Mouse (Mus musculus): ENCODE data around the gene Nek5.

Gene Nek5

DNA sequence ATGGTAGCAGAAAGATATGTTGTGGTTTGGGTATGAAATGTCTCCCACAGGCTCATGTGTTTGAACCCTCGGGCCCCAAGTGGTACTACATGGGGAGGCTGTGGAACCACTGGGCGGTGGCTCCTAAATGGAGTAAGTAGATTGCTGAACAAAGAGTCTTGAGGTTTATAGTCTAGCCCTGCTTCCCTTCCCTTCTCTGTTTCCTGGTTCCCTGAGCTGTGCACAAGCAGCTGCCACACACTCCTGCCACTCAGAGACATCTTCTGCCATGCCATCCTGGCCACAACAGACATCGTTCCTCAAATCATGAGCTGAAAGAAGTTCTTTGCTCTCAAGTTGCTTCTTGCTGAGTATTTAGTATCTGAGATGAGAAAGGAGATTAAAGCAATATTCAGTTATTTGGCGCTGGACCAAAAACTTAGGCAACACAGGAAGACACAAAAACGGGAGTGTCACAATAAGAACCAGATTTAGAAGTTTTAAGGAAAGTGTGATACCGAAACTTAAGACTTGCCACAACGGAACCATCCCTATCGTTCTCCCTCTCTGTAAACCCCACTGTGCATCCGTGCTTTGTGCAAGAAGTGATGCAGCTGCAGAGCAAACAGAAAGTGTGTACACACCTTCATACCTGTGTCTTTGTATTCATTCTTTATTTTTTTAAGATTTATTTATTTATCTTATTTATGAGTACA, 45.4 kb downstream of the Nek5 start:
- DNase-seq = no peak

DNA sequence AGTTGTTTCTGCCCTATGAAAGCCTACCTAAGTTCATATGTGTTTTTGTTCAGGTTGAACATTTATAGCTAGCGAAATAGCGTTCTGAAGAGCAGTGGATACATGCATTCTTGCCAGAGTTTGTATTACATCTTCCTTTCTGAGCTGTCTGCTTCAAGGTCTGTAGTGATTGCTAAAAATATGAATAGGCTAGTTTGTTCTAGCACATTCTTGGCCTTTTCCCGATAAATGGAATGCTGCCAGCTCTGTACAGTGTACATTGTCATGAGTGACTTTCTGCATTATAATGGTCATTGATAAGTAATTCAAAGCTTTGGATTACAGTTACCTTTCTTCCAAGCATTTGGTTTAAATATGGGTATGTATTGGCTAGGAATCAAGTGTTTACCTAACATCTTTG, 63.7 kb downstream of the Nek5 start:
- DNase-seq = no peak

DNA sequence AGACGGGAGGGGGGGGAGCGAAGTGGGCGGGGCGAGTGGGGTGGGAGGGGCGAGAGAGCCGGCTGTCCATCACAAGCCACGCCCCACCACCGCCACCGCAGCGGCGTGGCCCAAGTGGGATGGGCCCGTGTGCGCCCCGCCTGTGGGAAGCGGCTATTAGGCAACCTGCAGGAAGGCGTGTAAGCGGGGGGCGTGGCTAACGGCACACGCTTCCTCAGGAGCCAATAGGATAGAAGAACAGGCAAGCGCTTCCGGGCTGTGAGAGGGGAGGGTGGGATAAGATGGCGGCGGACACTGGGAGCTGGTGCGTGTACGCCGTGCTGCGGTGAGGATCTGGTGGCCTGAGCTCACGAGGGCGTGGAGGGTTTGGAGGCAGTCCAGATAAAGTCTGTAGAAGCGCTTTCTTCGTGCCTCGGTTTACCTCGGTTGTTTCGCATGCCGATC, 64.4 kb downstream of the Nek5 start, which contains the start of gene Alg11:
Gene Alg11 (plus strand): TSS at position 276 of the 444 bp plus-strand sequence.
- peak; percentile 98 for DNase-seq

GRCm38 (mm10) chr8:22059821-22060445, 64.9 kb downstream of the Nek5 start, which contains the start of gene Atp7b:
Gene Atp7b, minus strand, starts transcription at chr8:22060305.
- peak; percentile 71 for DNase-seq

DNA sequence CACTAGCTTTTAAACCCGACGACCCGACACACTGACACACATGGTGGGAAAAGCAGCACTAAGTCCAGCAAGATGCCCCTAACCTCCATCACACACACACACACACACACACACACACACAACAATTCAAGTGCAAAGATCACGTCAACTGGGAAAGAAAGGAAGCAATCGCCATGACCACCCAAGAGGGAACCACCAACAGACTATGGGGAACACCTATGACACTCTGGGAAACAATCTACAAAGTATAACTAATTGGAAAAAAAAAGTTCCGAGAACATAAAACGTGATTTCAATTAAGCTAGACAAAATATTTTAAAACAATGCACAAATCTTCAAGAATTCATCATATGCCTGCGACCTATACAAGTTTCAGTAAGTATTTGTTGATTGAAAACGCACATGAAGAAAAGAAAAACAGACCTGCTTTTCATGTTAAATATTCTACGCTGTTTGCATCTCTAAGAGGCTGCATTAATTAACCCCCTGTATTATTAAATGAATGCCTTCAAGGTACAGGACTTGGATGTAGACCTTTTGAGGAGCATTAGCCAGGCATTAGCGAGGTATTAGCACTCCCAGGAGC, 65.6 kb downstream of the Nek5 start:
- no peak for DNase-seq

DNA sequence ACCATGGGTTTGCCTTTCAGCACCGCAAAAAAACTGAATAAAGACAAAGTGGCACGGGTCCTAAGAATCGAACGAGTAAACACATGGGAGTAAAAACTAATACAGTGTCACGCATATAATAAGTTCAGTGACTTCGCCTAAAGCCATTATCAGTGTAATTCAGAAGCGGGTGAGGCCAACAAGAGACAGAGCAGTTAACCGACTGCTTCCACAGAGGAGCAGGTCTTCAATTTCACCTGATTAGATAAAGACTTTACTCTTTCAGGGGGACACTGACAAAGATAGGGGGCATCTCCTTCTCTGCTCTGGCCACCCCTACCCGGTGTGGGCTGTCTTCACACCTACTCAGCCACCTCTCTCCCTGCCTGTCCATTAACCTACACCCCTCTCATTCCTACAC, 66.5 kb downstream of the Nek5 start:
- no peak for DNase-seq

DNA sequence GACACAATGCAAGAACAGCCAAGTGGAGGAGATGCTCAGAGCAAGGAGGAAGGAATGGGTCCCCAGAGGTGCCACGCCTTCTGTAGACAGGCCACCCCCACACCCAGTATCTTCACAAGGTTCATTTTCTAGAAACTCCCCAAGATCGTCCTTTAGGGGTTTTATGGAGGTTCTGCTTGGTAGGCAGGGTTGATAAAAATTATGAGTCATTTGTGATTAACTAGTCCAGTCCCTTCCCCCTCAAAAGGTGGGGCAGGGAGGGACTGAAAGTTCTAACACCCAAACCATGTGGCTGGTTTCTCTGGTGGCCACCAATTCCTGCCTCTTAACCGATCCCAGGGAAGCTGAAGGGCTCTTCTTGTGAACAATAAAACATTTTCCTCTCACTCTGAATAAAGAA, 68.0 kb downstream of the Nek5 start:
- DNase-seq = no peak

DNA sequence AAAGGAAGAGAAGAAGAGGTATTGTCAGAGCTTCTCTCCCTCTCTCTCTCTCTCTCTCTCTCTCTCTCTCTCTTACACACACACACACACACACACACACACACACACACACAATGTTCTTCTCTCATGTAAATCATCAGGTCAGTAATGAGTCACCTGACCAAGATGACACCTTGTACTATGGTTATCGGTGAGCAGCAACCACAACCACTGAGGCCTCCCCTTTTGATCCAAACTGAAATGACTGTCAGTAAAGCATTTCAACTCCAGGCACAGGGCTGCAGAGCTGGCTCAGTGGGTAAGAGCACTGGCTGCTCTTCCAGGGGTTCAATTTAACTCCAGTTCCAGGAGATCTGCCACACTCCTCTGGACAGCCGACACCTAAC, 69.4 kb downstream of the Nek5 start:
- DNase-seq = no peak

GRCm38 (mm10) chr8:22054674-22055491, 70.0 kb downstream of the Nek5 start:
- no peak for DNase-seq

GRCm38 (mm10) chr8:22047699-22048464, 77.0 kb downstream of the Nek5 start:
- DNase-seq = peak; percentile 60

- DNase-seq = no peak
Measured at GRCm38 (mm10) chr8:22043706-22044105, 81.1 kb downstream of the Nek5 start.

GRCm38 (mm10) chr8:22042515-22042914, 82.3 kb downstream of the Nek5 start:
- DNase-seq = no peak

- no peak for DNase-seq
Measured at GRCm38 (mm10) chr8:22040153-22040509, 84.7 kb downstream of the Nek5 start.

DNA sequence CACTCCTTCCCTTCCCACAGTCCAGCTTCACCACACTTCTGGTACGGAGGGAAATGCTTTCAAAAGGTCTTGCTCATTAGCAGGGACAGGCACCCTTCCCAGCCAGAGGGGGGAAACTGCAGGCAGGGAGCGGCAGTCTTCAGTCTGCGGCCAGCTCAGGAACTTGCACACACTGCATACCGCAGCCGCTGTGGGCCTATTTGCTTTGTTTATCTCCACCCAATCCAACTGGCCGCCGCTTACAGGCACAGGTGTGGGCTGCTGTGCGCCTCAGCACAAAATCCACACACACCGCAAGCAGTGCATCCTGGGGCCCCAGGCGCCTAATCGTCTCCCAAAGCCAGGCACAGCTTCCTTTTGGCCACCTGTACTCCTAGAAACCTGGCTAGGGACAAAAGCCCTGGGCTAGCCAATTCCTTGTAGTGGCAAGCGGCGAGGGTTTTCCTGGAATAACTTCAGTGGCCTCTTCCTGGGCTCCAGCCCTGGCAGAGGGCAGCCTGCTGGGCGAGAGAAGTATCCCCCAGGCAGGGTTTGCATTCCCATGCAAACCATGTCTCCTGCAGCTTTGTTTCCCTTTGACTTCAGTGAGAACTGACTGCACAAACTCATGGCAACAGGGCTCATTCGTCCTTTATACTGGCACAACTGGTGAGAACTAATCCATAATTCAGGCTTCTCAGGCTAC, 85.2 kb downstream of the Nek5 start:
- no peak for DNase-seq

DNA sequence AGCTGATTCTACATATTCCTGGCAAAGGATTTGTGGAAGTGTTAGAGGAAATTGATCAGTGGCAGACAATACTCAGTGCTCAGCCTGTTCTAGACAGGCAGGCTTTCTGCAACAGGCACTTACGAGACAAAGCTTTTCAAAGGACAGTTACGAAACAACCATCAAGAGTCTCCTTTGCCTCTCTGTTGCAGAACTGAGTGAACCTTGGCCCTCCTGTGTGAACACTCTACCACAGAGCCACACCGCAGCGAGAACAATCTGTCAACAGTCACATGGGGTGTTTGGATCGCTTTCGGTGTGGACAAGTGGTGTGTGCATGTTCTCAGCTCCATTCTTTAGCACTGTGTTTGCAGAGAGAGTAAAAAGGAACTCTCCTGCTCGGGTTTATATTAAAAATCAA, 87.8 kb downstream of the Nek5 start:
- DNase-seq = peak; percentile 16

DNA sequence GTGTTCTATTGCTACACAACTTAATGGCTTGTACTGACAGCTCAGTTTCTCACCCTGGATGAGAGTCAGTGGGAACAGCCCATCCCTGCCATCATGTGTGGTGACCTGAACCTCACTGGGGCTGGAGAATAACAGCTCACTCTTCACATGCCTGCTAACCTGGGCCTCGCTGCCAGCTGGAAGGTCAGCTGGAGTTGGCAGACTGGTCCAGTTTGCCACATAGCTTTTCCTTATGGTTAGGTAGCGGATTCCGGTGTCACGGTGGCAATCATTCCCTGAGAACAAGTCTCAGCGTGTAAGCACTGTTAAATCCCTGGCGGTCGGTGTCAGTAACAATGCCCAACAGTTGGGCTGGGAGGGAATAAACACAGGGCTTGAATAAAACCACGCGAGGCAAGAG, 88.7 kb downstream of the Nek5 start:
- no peak for DNase-seq

DNA sequence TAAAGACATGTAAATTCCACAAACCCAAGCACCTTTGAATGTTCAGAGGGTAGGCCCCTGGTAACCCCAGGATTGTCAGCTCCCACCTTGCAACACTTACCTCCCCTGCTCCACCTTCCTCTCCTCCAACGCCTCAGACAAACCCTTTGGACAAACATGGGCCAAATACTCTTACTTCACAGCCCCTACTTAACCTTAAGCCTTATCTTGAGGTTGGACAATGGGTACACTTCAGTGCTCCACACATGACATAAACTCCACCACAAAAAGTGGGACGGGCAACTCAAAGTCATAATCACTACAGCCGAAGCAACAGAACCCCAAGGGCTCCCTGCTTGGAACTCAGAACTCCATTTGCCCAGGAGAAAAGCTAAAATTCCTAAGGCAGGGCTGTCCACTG, 93.9 kb downstream of the Nek5 start:
- DNase-seq = no peak

DNA sequence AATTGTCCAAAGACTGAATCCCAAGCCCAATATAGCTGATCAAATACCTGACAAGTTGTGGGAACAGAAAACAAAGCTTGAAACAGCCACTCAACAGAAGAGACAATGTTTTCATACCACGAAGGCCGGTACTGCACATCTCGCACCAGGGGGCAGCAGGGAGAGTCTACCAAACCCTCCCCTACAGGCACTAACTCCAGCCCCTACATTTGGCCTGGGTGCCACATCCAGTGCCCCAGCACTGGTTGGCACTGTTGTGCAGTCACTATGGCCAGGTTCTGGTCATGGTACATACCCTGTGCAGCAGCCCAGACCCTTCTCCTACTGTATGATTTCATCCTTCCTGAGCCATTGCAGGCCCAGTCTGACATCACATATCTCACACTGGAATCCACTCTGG, 95.9 kb downstream of the Nek5 start:
- no peak for DNase-seq

- DNase-seq = no peak
Measured at GRCm38 (mm10) chr8:22025241-22025640, 99.6 kb downstream of the Nek5 start.
